Mouse (Mus musculus): ENCODE measurements at regions not wholly inside any gene's neighbourhood (a gene's known extent, or its start where the extent isn't known, plus 50 kb on each side); places are given as distances from the start of the nearest gene placed in this dataset. TPM values are rescaled to one million over a fixed set of nuclear protein-coding genes. Genes with fewer than 3 reads are reported as not detected.

- no peak overlapping the region for H3K9ac ChIP-seq
- H3K27me3 ChIP-seq, result peaks cover 4% of the 10 kb centered on the region; the same call in 1 of the 2 replicates
- H3K4me3 ChIP-seq, result no peak overlapping the region
- no peak overlapping the region for H3K27ac ChIP-seq
- ATAC-seq (ENCODE audit: low FRiP score), result 0 out of 2 replicates have a peak, but pooled peaks have one; percentile 52
- whole genome bisulfite sequencing, result 9% methylated on average over 5 of the region's 5 CpGs
- no peak overlapping the region for H3K4me2 ChIP-seq
- peaks cover 22% of the 10 kb centered on the region for H3K4me1 ChIP-seq (replicated peaks)
- H3K9me3 ChIP-seq, result no peaks in the 10 kb centered on the region
- H3K36me3 ChIP-seq, result no peaks in the 10 kb centered on the region
These were observed 623.4 kb downstream of the Sox6 start for GRCm38 (mm10) chr7:115415147-115415561.

Small RNA genes lying in the stretch of these regions (microRNA-seq; reads per million reads assigned to microRNA genes)
- not detected for gene Gm27684
